10 mouse cellular contexts compared by ENCODE assay signal in the genomic region with DNA sequence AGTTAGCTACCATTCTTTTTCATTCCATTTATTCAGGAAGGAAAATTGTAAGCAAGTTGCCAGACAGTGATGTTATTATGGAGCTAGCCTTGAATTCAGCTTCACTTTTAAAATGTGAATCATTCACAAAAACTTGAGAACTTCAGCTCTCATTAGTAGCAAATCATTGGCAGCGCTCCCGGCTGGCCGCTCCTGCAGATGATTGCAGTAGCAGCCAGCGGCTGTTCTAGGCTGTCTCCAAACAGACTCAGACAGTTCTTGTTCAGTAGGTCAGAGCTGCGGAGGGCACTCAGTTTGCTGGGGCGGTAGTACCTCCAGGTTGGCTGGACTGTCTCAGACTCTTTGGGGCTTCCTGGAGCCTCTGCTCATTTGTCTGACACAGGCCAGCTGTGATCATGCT. TPM values are rescaled to one million over a fixed set of nuclear protein-coding genes. Genes with fewer than 3 reads are reported as not detected.
DNase-seq lines count a peak whose midpoint lies in the region; ATAC-seq lines count a peak whose summit lies in the region.
"Had no signal": no experiment of that assay in that cellular context is flagged by ENCODE, and none has a peak within 500 bp of the region (broad histone marks: within the 10 kb centered on the region; RNA-seq: fewer than 3 reads in every experiment).

No protein-coding gene starts in this region.

- no peaks in the 10 kb centered on the region for H3K9me3 ChIP-seq in heart, embryonic 12.5 days (replicated peaks)
- H3K9me3 ChIP-seq in kidney, embryonic 14.5 days (ENCODE audit: control insufficient read depth, low read length), result no peaks in the 10 kb centered on the region
- no peaks in the 10 kb centered on the region for H3K9me3 ChIP-seq in limb, embryonic 15.5 days

- peaks cover 48% of the 10 kb centered on the region for H3K4me1 ChIP-seq in heart, embryonic 12.5 days (replicated peaks)
- H3K4me1 ChIP-seq in kidney, embryonic 14.5 days (ENCODE audit: control insufficient read depth, insufficient read depth, low read length), result peaks cover 57% of the 10 kb centered on the region
- peaks cover 53% of the 10 kb centered on the region for H3K4me1 ChIP-seq in limb, embryonic 15.5 days

- no peak for ATAC-seq in heart, embryonic 12.5 days (ENCODE audit: insufficient number of reproducible peaks, low FRiP score)
- ATAC-seq in kidney, embryonic 14.5 days (ENCODE audit: low FRiP score, low TSS enrichment), result peak; percentile 22; the same call in 1 of the 2 replicates
- ATAC-seq in limb, embryonic 15.5 days (ENCODE audit: insufficient number of reproducible peaks, low FRiP score, low TSS enrichment, low read depth), result peak; percentile 37; the same call in 1 of the 2 replicates
- ATAC-seq in CD4-positive, CD25-positive, alpha-beta regulatory T cell, adult 4 months, result no peak
- ATAC-seq in inflammation-experienced regulatory T-cells, adult 6 months, result no peak

- no peak overlapping the region for H3K4me3 ChIP-seq in heart, embryonic 12.5 days
- H3K4me3 ChIP-seq in kidney, embryonic 14.5 days (ENCODE audit: low read length), result no peak overlapping the region
- no peak overlapping the region for H3K4me3 ChIP-seq in limb, embryonic 15.5 days

- no peak overlapping the region for H3K9ac ChIP-seq in heart, embryonic 12.5 days
- H3K9ac ChIP-seq in kidney, embryonic 14.5 days (ENCODE audit: low read depth, low read length), result no peak overlapping the region
- no peak overlapping the region for H3K9ac ChIP-seq in limb, embryonic 15.5 days
- H3K9ac ChIP-seq: liver, embryonic 14.5 days had no signal

- 59% methylated on average over 6 of the region's 6 CpGs for WGBS in heart, embryonic 12.5 days
- WGBS in kidney, embryonic 14.5 days, result 42% methylated on average over 6 of the region's 6 CpGs
- WGBS in limb, embryonic 15.5 days, result 51% methylated on average over 6 of the region's 6 CpGs

- DNase-seq in heart, adult 11 months, result peak; percentile 97
- peak; percentile 46 to 88 for DNase-seq in frontal cortex, adult 2 months (ENCODE audit: extremely low spot score in 1 of 2, low spot score in 1 of 2)
- DNase-seq in telencephalon, adult 2 months (ENCODE audit: low read depth, low spot score), result peak; percentile 71

- H3K27me3 ChIP-seq in heart, embryonic 12.5 days (replicated peaks), result no peaks in the 10 kb centered on the region
- H3K27me3 ChIP-seq in kidney, embryonic 14.5 days (ENCODE audit: control insufficient read depth, insufficient read depth, low read length), result no peaks in the 10 kb centered on the region
- H3K27me3 ChIP-seq in limb, embryonic 15.5 days, result no peaks in the 10 kb centered on the region

- H3K4me2 ChIP-seq in heart, embryonic 12.5 days, result no peak overlapping the region
- H3K4me2 ChIP-seq in kidney, embryonic 14.5 days (replicated peaks; ENCODE audit: low read depth, low read length), result no peak overlapping the region
- H3K4me2 ChIP-seq in limb, embryonic 15.5 days, result no peak overlapping the region

- no peak overlapping the region; the same call in 1 of the 2 replicates for H3K27ac ChIP-seq in heart, embryonic 12.5 days (ENCODE audit: poor library complexity, severe bottlenecking)
- peak overlapping the region; percentile 30; the same call in 1 of the 2 replicates for H3K27ac ChIP-seq in kidney, embryonic 14.5 days (ENCODE audit: low read depth, low read length)
- peak overlapping the region; percentile 69 for H3K27ac ChIP-seq in limb, embryonic 15.5 days
- H3K27ac ChIP-seq: liver, embryonic 14.5 days had no signal

- H3K36me3 ChIP-seq in heart, embryonic 12.5 days, result no peaks in the 10 kb centered on the region
- H3K36me3 ChIP-seq in kidney, embryonic 14.5 days (ENCODE audit: control insufficient read depth, insufficient read depth, low read length), result no peaks in the 10 kb centered on the region
- H3K36me3 ChIP-seq in limb, embryonic 15.5 days, result no peaks in the 10 kb centered on the region

RNA-seq across cellular contexts. Expression of gene Ubtd1, which starts 11.9 kb away (rescaled TPM):
- 13.8 and 16.1 TPM in 2 replicates for polyA plus RNA-seq in heart, embryonic 12.5 days (2016; fragmentation: Nextera tagmentation; extraction: Ambion mirVana)
- polyA plus RNA-seq in frontal cortex, adult 2 months (2012; rRNA removed), result 21.6 and 21.9 TPM in 2 replicates
- polyA plus RNA-seq in kidney, embryonic 14.5 days (2014; fragmentation: Nextera tagmentation; extraction: Ambion mirVana), result 23.1 and 29.8 TPM in 2 replicates
- polyA plus RNA-seq in limb, embryonic 15.5 days (2015; fragmentation: Nextera tagmentation; extraction: Ambion mirVana), result 28.1 and 30.8 TPM in 2 replicates
- 1 to 10 TPM; 3.7 to 4.1 TPM for polyA plus RNA-seq in CD4-positive, CD25-positive, alpha-beta regulatory T cell, adult 4 months (2017; shearing (Covaris generic))
- polyA plus RNA-seq in inflammation-experienced regulatory T-cells, adult 6 months (2017; shearing (Covaris generic)), result 1 to 10 TPM; 1.1 to 4.7 (median 3.9) TPM

RNA-seq across cellular contexts. Expression of gene Mms19, which starts 12.5 kb away (rescaled TPM):
- 21.6 and 26.3 TPM in 2 replicates for polyA plus RNA-seq in heart, embryonic 12.5 days (2016; fragmentation: Nextera tagmentation; extraction: Ambion mirVana)
- 56.3 and 61.7 TPM in 2 replicates for polyA plus RNA-seq in frontal cortex, adult 2 months (2012; rRNA removed)
- 33.4 and 42.3 TPM in 2 replicates for polyA plus RNA-seq in kidney, embryonic 14.5 days (2014; fragmentation: Nextera tagmentation; extraction: Ambion mirVana)
- polyA plus RNA-seq in limb, embryonic 15.5 days (2015; fragmentation: Nextera tagmentation; extraction: Ambion mirVana), result 28.5 and 29.1 TPM in 2 replicates
- polyA plus RNA-seq in CD4-positive, CD25-positive, alpha-beta regulatory T cell, adult 4 months (2017; shearing (Covaris generic)), result 100 to 1,000 TPM in 1 of 2 experiments, 10 to 100 TPM in 1; 78.1 to 104 TPM
- 10 to 100 TPM; 58.6 to 97.5 (median 79.2) TPM for polyA plus RNA-seq in inflammation-experienced regulatory T-cells, adult 6 months (2017; shearing (Covaris generic))

RNA-seq across cellular contexts. Expression of gene Ankrd2, which starts 42.3 kb away (rescaled TPM):
- polyA plus RNA-seq in heart, embryonic 12.5 days (2016; fragmentation: Nextera tagmentation; extraction: Ambion mirVana), result not detected in 2 replicates
- polyA plus RNA-seq in frontal cortex, adult 2 months (2012; rRNA removed), result 0.16 and 0.55 TPM in 2 replicates
- not detected in 2 replicates for polyA plus RNA-seq in kidney, embryonic 14.5 days (2014; fragmentation: Nextera tagmentation; extraction: Ambion mirVana)
- polyA plus RNA-seq in limb, embryonic 15.5 days (2015; fragmentation: Nextera tagmentation; extraction: Ambion mirVana), result 0.72 and 3.0 TPM in 2 replicates
- polyA plus RNA-seq in CD4-positive, CD25-positive, alpha-beta regulatory T cell, adult 4 months (2017; shearing (Covaris generic)), result not detected
- polyA plus RNA-seq in inflammation-experienced regulatory T-cells, adult 6 months (2017; shearing (Covaris generic)), result not detected

RNA-seq across cellular contexts. Expression of gene Hoga1, which starts 51.9 kb away (rescaled TPM):
- polyA plus RNA-seq in heart, embryonic 12.5 days (2016; fragmentation: Nextera tagmentation; extraction: Ambion mirVana), result 0.69 and 1.0 TPM in 2 replicates
- polyA plus RNA-seq in frontal cortex, adult 2 months (2012; rRNA removed), result 1.5 and 2.0 TPM in 2 replicates
- polyA plus RNA-seq in kidney, embryonic 14.5 days (2014; fragmentation: Nextera tagmentation; extraction: Ambion mirVana), result 7.2 and 9.8 TPM in 2 replicates
- 1.0 and 1.8 TPM in 2 replicates for polyA plus RNA-seq in limb, embryonic 15.5 days (2015; fragmentation: Nextera tagmentation; extraction: Ambion mirVana)
- not detected for polyA plus RNA-seq in CD4-positive, CD25-positive, alpha-beta regulatory T cell, adult 4 months (2017; shearing (Covaris generic))
- not detected for polyA plus RNA-seq in inflammation-experienced regulatory T-cells, adult 6 months (2017; shearing (Covaris generic))

RNA-seq across cellular contexts. Expression of gene 4933411K16Rik, which starts 58.6 kb away (rescaled TPM):
- not detected in 2 replicates for polyA plus RNA-seq in heart, embryonic 12.5 days (2016; fragmentation: Nextera tagmentation; extraction: Ambion mirVana)
- polyA plus RNA-seq in frontal cortex, adult 2 months (2012; rRNA removed), result 0.08 and 0.14 TPM in 2 replicates
- polyA plus RNA-seq in kidney, embryonic 14.5 days (2014; fragmentation: Nextera tagmentation; extraction: Ambion mirVana), result 0.33 and 0.61 TPM in 2 replicates
- not detected in 2 replicates for polyA plus RNA-seq in limb, embryonic 15.5 days (2015; fragmentation: Nextera tagmentation; extraction: Ambion mirVana)
- not detected for polyA plus RNA-seq in CD4-positive, CD25-positive, alpha-beta regulatory T cell, adult 4 months (2017; shearing (Covaris generic))
- not detected for polyA plus RNA-seq in inflammation-experienced regulatory T-cells, adult 6 months (2017; shearing (Covaris generic))
- polyA plus RNA-seq: stomach, embryonic 14.5 days had no signal

Comparison
In these comparisons a context has a peak if more than half of its experiments do, and no peak if none do; other contexts are left out.
1. ATAC-seq: peak in kidney, embryonic 14.5 days (single experiment) and limb, embryonic 15.5 days (single experiment); none in heart, embryonic 12.5 days (single experiment), CD4-positive, CD25-positive, alpha-beta regulatory T cell, adult 4 months (single experiment) and inflammation-experienced regulatory T-cells, adult 6 months (single experiment).
2. Peak in every context shown above with its lines, with median percentiles within 50 percentile points of each other: DNase-seq.